Mouse (Mus musculus) induced T-regulatory cell, adult 2 months (primary cell): ENCODE data around the gene Cyp1a2.

ENCODE experiments used
- DNase-seq: peaks from one replicate; pipeline ENCODE4 v3.0.0-alpha.2; 2012; ENCODE audit warnings: low read depth

Gene Cyp1a2

DNA sequence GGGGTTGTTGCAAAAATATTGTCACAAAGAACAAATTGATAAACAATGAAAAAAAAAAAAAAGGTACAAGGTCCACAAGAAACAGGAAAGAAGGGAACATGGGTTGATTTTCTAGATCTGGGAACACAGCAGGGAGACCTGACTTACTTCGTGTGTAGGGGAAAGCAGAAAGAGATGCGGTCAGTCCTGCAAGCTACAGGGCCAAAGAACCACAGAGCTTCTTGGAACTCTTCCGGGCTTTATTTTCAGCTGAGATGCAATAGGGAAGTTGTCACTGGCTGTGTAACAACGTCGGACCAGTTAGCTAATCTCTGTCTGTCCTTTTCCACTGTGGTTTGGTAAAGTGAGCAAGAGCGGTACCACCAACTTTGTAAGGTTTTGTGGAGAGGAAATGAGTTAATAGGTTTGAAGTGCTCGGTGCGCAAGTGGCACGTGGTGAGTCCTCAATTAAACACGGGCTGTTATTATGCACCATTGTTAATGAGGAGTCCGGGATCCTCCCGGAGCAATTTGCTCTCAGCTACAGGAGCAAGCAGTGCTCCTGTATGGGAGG is 36.9 kb downstream of the Cyp1a2 start:
- peak; percentile 89 for DNase-seq

GRCm38 (mm10) chr9:57644944-57645893 is 38.3 kb downstream of the Cyp1a2 start:
- DNase-seq = peak; percentile 94

DNA sequence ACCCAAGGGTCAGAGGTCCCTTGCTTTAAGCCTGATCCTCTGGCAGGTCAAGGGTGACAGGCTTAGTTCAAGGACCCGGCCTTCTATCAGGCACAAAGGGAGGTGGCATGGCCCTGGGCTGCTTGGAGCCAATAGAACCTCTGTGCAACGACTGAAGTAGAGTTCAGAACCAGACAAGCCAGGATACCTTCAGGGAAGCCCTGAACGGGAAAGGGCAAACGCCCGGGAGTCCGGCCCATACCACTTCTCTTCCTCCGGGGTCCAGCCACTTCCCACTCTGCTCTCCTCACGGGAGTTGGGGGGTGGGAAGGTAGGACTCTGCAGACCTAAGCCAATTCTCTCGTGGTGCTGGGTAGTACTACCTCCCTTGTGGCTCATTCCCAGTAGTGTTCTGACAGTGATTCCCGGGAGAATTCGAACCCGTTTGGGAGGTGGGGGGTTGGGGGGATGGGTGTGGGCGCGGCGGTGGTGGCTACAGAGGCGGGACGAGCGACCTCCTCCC is 39.0 kb downstream of the Cyp1a2 start:
- peak; percentile 52 for DNase-seq

GRCm38 (mm10) chr9:57643856-57644180 is 39.7 kb downstream of the Cyp1a2 start:
- DNase-seq = peak; percentile 80

DNA sequence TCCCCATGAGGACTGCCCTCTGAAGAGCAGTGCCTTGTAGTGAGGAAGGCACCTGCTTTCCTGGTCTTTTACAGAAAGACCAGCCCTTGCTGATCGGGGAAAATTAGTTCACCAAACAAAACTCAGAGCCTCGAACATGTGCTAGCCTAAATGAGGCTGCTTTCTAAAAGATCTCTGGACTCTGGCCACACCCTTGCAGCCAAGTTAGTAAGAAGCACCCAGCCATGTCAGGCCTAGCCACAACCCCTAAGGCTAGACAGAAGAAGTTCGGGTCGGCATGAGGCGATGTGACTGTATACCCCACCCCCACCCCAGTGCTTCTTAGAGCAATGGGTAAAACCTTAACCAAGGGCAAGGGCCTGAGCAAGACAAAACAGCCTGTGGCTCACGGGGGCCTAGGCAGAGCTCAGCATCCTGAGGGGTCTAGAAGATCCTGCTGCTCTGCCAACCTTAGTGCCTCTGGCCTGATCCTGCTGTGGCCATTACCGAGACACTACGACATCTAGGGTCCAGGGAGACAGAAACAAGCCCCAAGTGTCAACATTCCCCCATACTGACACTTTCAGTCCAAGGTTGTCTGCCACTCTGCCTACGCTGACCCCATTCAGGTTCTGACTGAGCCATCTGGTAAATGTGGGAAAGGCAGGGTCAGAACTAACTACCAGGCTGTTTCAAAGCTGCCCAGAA is 40.2 kb downstream of the Cyp1a2 start:
- peak; percentile 43 for DNase-seq

DNA sequence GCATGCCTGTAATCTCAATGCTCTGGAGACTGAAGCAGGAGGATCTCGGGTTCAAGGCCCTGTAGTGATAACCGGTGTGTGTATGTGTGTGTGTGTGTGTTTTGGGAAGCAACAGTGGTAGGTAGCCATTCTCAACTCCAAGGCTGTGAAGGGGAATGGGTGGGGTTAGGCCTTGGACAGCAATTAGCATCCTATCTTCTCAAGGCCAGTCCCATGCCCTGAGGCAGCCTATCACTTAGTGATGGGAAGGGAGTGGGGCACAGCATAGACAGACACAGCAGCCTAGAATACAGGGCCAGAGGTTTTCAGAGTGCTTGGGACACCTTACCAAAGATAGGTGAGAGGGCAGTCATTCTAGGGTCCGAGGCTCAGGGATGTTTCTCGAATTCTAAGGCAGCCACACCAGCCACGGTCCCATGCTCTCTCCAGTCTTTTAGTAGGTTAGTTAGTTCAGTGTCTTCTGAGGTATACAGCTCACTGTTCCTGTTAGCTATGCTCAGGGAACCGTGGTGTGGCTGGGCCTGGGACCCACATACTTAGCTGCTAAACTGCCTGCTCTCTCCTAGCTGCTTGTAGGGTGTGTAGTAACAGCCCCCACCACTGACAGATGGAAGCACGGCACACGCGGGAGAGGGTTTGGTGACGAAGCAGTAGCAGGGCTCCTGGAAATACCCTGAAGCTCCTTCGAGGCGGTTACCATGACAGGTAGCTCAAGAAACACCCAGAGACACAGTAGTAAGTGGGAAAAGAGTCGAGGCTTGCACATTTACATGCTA is 41.5 kb downstream of the Cyp1a2 start:
- peak; percentile 82 for DNase-seq

GRCm38 (mm10) chr9:57641022-57641421 is 42.5 kb downstream of the Cyp1a2 start:
- DNase-seq = no peak

DNA sequence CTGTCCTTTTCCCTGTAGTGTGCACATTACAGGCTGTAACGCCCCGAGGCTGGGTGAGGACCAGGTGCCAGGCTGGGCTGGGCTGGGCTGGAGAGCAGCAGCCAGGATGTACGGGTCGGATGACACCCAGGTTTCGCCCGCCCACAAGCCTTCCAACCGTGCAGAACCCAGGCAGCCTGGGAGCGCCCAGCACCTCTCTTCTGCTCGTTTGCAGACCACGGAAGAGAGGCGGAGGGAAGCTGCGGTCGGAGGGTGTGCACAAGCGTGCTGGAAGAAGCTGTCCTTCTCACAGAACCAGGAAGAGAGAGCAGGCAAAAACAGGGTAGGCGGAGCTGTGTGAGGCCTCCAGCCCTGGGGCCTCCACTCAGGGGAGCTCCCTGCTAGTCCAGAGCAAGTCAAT is 43.1 kb downstream of the Cyp1a2 start:
- DNase-seq = peak; percentile 94

DNA sequence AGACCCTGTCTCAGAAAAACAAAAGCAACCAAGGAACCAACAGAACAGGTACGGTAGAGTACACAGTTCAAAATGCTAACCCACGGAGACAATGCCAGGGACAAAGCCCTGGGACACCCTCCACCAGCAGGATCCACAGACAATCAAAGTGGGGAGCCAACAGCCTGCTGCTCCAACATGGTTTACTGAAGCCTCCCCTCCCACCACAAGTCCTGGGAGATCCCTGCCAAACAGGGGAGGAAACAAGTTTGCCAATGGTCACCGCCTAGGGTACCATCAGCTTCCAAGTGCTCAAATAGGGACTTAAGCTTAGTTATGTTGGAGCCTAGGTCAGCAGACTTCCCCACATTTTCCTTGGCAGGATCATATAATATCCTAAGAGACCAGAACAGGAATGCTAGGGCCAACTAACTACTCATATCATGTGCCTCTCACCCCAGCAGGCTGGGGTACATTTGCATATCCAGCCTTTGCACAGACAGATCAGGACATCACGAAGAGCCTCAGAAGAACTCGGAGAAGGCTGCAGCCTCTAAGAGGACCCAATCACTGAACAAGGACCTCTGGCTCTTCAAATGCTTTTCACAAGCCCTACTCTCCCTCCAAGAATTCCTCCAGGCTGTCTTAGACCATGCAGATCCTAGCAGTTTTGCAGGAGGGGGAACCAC is 43.7 kb downstream of the Cyp1a2 start:
- DNase-seq = no peak

GRCm38 (mm10) chr9:57638651-57639459 is 44.6 kb downstream of the Cyp1a2 start:
- peak; percentile 57 for DNase-seq

GRCm38 (mm10) chr9:57637741-57638322 is 45.7 kb downstream of the Cyp1a2 start:
- peak; percentile 55 for DNase-seq

DNA sequence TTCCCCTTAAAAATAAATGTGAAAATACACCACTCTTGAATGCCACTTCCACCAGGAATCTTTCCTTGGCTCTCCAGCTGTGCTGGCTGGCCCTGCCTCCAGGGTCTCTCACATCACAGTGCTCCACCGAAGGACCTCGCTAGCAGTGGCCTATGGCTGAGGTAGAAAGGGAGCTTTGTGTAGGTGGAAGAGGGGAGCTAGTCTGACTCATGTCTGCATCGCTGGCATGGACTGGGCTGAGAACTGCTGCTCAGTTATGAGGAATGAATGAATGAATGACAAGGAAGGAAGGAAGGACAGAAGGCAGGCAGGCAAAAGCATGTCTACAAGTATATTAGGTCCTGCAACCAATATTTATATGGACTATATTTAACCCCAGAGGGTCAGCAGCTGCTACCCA is 46.2 kb downstream of the Cyp1a2 start:
- DNase-seq = no peak

GRCm38 (mm10) chr9:57633481-57634024 is 50.0 kb downstream of the Cyp1a2 start:
- peak; percentile 86 for DNase-seq

DNA sequence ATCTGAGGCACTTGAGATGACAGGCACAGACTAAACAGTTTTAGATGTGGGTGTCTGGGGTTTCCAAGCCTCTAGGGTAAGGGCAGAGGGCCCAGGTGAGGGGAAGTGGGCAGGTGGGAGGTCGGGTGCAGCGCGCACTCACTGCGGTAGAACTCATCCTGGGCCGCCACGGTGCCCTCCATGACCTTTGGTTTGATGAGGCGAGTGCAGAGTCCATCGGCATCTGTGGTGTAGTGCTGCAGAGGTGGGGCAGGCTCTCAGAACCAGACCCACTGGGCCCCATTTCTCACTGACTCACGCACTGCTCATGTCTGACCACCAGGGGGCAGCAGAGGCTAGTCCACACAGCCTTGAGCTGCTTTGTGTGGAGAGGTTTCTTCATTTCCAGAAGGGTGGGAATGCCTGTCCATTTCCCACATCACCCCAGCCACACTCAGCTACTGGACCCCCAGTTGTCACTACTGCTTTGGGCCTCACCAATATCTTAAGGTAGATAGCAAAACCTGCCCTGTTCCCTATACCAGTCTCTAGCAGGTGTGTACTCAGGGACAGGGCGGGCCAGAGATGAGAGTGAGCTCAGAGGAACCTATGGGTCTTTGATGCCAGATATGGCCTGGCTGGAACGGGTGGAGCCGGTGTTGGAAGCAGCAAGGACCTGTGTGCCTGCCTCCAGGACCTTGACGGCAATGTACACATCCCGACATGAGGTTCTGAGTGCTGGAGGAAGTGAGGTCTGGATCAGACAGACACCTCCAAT is 54.2 kb downstream of the Cyp1a2 start:
- peak; percentile 91 for DNase-seq

DNA sequence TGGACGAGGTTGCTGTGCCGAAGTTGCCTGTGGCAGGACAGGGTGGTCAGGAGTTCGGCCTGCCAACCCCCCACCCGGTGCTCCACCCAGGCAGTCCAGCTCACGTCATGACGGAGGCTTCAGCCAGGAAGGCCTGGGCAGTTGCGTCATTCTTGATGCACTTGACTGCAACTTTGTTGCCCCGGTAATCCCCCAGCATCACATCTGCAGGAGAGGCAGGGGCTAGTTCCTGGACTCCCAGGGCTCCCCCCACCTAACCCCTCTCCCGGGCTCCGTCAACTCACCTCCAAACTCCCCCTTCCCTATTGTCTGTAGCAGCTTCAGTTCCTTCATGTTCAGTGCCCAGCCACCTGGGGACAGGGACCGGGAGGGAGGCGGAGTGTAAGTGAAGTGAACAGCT is 54.8 kb downstream of the Cyp1a2 start:
- DNase-seq = no peak

GRCm38 (mm10) chr9:57627892-57628291 is 55.6 kb downstream of the Cyp1a2 start:
- no peak for DNase-seq

- no peak for DNase-seq
Measured at GRCm38 (mm10) chr9:57627191-57627590, 56.3 kb downstream of the Cyp1a2 start.
